8 mouse cellular contexts compared by ENCODE assay signal in the genomic region with DNA sequence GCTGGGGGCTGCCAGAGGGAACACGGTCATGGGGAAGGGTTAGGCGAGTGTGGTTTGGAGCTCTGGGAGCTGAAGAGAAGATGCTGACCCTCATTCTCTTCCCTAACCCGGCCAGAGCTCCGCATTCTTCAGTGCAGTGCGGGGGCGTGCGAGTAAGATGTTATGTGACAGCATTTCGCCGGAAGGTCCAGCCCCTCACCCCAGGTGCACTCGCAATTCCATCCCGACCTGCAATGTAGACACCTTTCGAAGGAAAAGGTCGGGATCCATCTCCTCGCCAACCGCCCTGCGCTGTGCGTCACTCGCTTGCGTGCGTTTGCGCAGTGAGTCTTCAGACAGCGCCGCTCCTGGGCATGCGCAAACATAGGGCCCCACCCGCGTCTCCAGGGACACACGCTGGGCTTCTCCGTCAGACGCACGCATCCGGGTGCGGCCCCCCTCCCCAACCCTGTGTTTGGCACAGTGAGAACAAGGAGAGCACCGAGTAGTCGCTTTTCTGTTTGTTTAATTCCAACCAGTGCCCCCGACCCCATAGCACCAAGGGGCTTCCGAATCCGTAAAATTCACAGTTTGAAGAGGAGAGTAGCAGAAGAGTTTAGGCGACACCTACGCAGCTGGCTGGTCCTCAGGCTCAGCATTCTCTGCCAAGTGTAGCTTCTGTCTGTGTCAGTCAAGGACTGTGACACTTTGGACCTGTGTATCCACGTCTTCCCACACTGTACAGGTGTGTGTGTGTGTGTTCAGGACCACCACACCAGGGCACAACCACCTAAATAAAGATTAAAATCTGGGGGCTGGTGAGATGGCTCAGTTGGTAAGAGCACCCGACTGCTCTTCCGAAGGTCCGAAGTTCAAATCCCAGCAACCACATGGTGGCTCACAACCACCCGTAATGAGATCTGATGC. TPM values are rescaled to one million over a fixed set of nuclear protein-coding genes. Genes with fewer than 3 reads are reported as not detected.
DNase-seq lines count a peak whose midpoint lies in the region; ATAC-seq and TF ChIP-seq lines count a peak whose summit lies in the region.

Gene Iqcc, minus strand, starts transcription at position 314 of the 906 bp plus-strand sequence.

- H3K9me3 ChIP-seq in erythroblast, embryonic 14.5 days (ENCODE audit: control insufficient read depth, low read length), result no peaks in the 10 kb centered on the region
- H3K9me3 ChIP-seq in heart, embryonic 12.5 days (replicated peaks), result no peaks in the 10 kb centered on the region
- H3K9me3 ChIP-seq in liver, embryonic 12.5 days (replicated peaks), result no peaks in the 10 kb centered on the region
- H3K9me3 ChIP-seq in stomach, embryonic 15.5 days, result no peaks in the 10 kb centered on the region

- peak within 1 kb of the TSS; percentile 92 for H3K9ac ChIP-seq in heart, embryonic 12.5 days
- H3K9ac ChIP-seq in liver, embryonic 12.5 days, result peak within 1 kb of the TSS; percentile 86
- H3K9ac ChIP-seq in stomach, embryonic 15.5 days, result peak within 1 kb of the TSS; percentile 78

- peak; percentile 90 for ATAC-seq in heart, embryonic 12.5 days (ENCODE audit: insufficient number of reproducible peaks, low FRiP score)
- ATAC-seq in liver, embryonic 12.5 days, result peak; percentile 91
- peak; percentile 87 for ATAC-seq in stomach, embryonic 15.5 days (ENCODE audit: insufficient read depth, low FRiP score, low read depth)

- no peaks in the 10 kb centered on the region for H3K27me3 ChIP-seq in C2C12 (ENCODE audit: control insufficient read depth, insufficient read depth, insufficient read length)
- H3K27me3 ChIP-seq in erythroblast, embryonic 14.5 days (ENCODE audit: control insufficient read depth), result no peaks in the 10 kb centered on the region
- no peaks in the 10 kb centered on the region for H3K27me3 ChIP-seq in heart, embryonic 12.5 days (replicated peaks)
- H3K27me3 ChIP-seq in liver, embryonic 12.5 days (replicated peaks), result no peaks in the 10 kb centered on the region
- H3K27me3 ChIP-seq in stomach, embryonic 15.5 days (replicated peaks), result no peaks in the 10 kb centered on the region

- TF ChIP-seq CTCF in C2C12 (IDR thresholded peaks at IDR 0.05; ENCODE audit: control insufficient read depth, insufficient read depth, insufficient read length), result no peak
- TF ChIP-seq CTCF in brain, embryonic 14.5 days (IDR thresholded peaks at IDR 0.05; ENCODE audit: borderline replicate concordance, extremely low read depth, insufficient read depth, insufficient read length), result no peak

- H3K4me2 ChIP-seq in heart, embryonic 12.5 days, result peak within 1 kb of the TSS; percentile 89
- H3K4me2 ChIP-seq in liver, embryonic 12.5 days, result peak within 1 kb of the TSS; percentile 91
- H3K4me2 ChIP-seq in stomach, embryonic 15.5 days, result peak within 1 kb of the TSS; percentile 85

- H3K36me3 ChIP-seq in C2C12 (ENCODE audit: control insufficient read depth, insufficient read depth), result peaks cover 12% of the 10 kb centered on the region
- H3K36me3 ChIP-seq in erythroblast, embryonic 14.5 days (ENCODE audit: control insufficient read depth), result peaks cover 28% of the 10 kb centered on the region
- H3K36me3 ChIP-seq in heart, embryonic 12.5 days, result peaks cover 24% of the 10 kb centered on the region
- H3K36me3 ChIP-seq in liver, embryonic 12.5 days, result peaks cover 24% of the 10 kb centered on the region
- H3K36me3 ChIP-seq in stomach, embryonic 15.5 days, result 0 out of 2 replicates have a peak, but pooled peaks cover 9% of the 10 kb centered on the region

- TF ChIP-seq POLR2A in brain, embryonic 14.5 days (IDR thresholded peaks at IDR 0.05; ENCODE audit: borderline replicate concordance, extremely low read depth, insufficient read depth, insufficient read length, poor library complexity, severe bottlenecking), result peak; percentile 80; the same call in 1 of the 2 replicates

- peak; percentile 98 for DNase-seq in brain, embryonic 14.5 days (ENCODE audit: low read depth)
- peak; percentile 98 for DNase-seq in kidney, postnatal 10 days
- peak; percentile 89 to 95 for DNase-seq in natural killer cell, adult 2 months (ENCODE audit: low spot score in 2 of 2)

- peaks cover 8% of the 10 kb centered on the region for H3K79me2 ChIP-seq in C2C12 (ENCODE audit: control insufficient read depth, insufficient read depth)

- peaks cover 4% of the 10 kb centered on the region for H3K79me3 ChIP-seq in C2C12 (ENCODE audit: low read depth)

- 3% methylated on average over 44 of the region's 44 CpGs for WGBS in heart, embryonic 12.5 days
- 5% methylated on average over 44 of the region's 44 CpGs for WGBS in liver, embryonic 12.5 days (ENCODE audit: insufficient replicate concordance)
- 4% methylated on average over 44 of the region's 44 CpGs for WGBS in stomach, embryonic 15.5 days

- H3K27ac ChIP-seq in heart, embryonic 12.5 days (ENCODE audit: poor library complexity, severe bottlenecking), result peak within 1 kb of the TSS; percentile 87
- peak within 1 kb of the TSS; percentile 82 for H3K27ac ChIP-seq in liver, embryonic 12.5 days
- peak within 1 kb of the TSS; percentile 88 for H3K27ac ChIP-seq in stomach, embryonic 15.5 days

- peak within 1 kb of the TSS; percentile 72 for H3ac ChIP-seq in C2C12 (ENCODE audit: control insufficient read depth, insufficient read length, low read depth)

- H3K4me3 ChIP-seq in C2C12 (ENCODE audit: insufficient read depth, poor library complexity, severe bottlenecking), result peak within 1 kb of the TSS; percentile 63
- peak within 1 kb of the TSS; percentile 73 for H3K4me3 ChIP-seq in erythroblast, embryonic 14.5 days (replicated peaks)
- peak within 1 kb of the TSS; percentile 81 for H3K4me3 ChIP-seq in heart, embryonic 12.5 days
- peak within 1 kb of the TSS; percentile 74 for H3K4me3 ChIP-seq in liver, embryonic 12.5 days
- peak within 1 kb of the TSS; percentile 76 for H3K4me3 ChIP-seq in stomach, embryonic 15.5 days (replicated peaks)

- H3K4me1 ChIP-seq in erythroblast, embryonic 14.5 days (ENCODE audit: control insufficient read depth), result peaks cover 65% of the 10 kb centered on the region
- H3K4me1 ChIP-seq in heart, embryonic 12.5 days (replicated peaks), result peaks cover 29% of the 10 kb centered on the region
- peaks cover 47% of the 10 kb centered on the region for H3K4me1 ChIP-seq in liver, embryonic 12.5 days
- H3K4me1 ChIP-seq in stomach, embryonic 15.5 days, result peaks cover 23% of the 10 kb centered on the region

TF ChIP-seq in C2C12, 6 proteins besides CTCF, POLR2A, EP300 and RAD21:
- TF ChIP-seq USF1 (IDR thresholded peaks at IDR 0.05; ENCODE audit: low read depth) (no peak), MAX (IDR thresholded peaks at IDR 0.05) (no peak), CEBPB (IDR thresholded peaks at IDR 0.05; ENCODE audit: low read depth) (no peak), MYOD1 (IDR thresholded peaks at IDR 0.05; ENCODE audit: control insufficient read depth, insufficient read length, low read depth) (peak; percentile 8)

RNA-seq across cellular contexts. Expression of gene Iqcc, which starts in this region (rescaled TPM):
- polyA plus RNA-seq in C2C12 (2012; fragmentation: generic; extraction: Trizol), result 10.8 TPM
- 32.3 and 38.9 TPM in 2 replicates for polyA plus RNA-seq in brain, embryonic 14.5 days (2012; rRNA removed)
- polyA plus RNA-seq in erythroblast, embryonic 14.5 days (2012), result 0.09 and 0.11 TPM in 2 replicates
- 18.6 and 20.0 TPM in 2 replicates for polyA plus RNA-seq in heart, embryonic 12.5 days (2016; fragmentation: Nextera tagmentation; extraction: Ambion mirVana)
- polyA plus RNA-seq in liver, embryonic 12.5 days (2016; fragmentation: Nextera tagmentation; extraction: Ambion mirVana), result 14.7 and 16.5 TPM in 2 replicates
- 25.0 and 29.5 TPM in 2 replicates for polyA plus RNA-seq in stomach, embryonic 15.5 days (2015; fragmentation: Nextera tagmentation; extraction: Ambion mirVana)

Comparison
In these comparisons a context has a peak if more than half of its experiments do, and no peak if none do; other contexts are left out.
1. Peak in every context shown above with its lines: DNase-seq, ATAC-seq, H3K4me3 ChIP-seq and H3K27ac ChIP-seq.
2. RNA of gene Iqcc (polyA plus RNA-seq): 32.3 to 38.9 TPM in brain, embryonic 14.5 days, 25.0 to 29.5 TPM in stomach, embryonic 15.5 days, 18.6 to 20.0 TPM in heart, embryonic 12.5 days, 14.7 to 16.5 TPM in liver, embryonic 12.5 days and 10.8 TPM in C2C12 (single experiment); 0.09 to 0.11 TPM in erythroblast, embryonic 14.5 days; every median in the first group is over 10 times any median in the second.